Mouse (Mus musculus) adrenal gland, postnatal 14 days (tissue): ENCODE measurements around the gene Prpf8. TPM values are rescaled to one million over a fixed set of nuclear protein-coding genes. Genes with fewer than 3 reads are reported as not detected.
A peak's percentile ranks its signal among the peaks of the same experiment; 100 is the strongest.

ENCODE experiments used
- DNase-seq: peaks from one replicate; pipeline ENCODE4 v3.0.0; 2021; ENCODE audit warnings: mixed read lengths
- total RNA-seq: library from RNA; stranded (reverse); gene quantifications from 2 replicates; pipeline ENCODE4 v1.2.3, GENCODE M21; 2021

Prpf8 gene
- total RNA-seq, 1 experiment from 2014 or later, result 135 TPM

GRCm38 (mm10) chr11:75459141-75459711 is 27.4 kb upstream of the Prpf8 start:
- peak; percentile 66 for DNase-seq

DNA sequence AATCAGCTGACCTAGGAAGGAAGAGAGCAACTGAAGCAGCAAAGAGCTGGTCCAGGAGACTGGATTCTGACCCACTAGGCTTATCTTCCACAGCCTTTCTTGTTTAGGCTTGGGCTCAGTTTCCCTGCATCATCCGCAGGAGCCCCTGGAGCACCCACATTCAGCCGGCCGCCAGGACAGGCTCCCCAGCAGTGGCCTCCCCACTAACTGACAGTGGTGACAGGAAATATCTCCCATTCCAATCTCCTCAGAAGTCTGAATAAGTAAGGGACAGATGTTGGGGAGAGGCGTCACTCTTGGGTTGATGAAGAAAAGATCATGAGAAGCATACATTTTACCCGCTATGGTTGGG is 26.9 kb upstream of the Prpf8 start:
- no peak for DNase-seq

GRCm38 (mm10) chr11:75460103-75460843 is 26.3 kb upstream of the Prpf8 start:
- peak; percentile 94 for DNase-seq

GRCm38 (mm10) chr11:75460844-75461742 is 25.5 kb upstream of the Prpf8 start, which contains the start of gene Tlcd2:
Gene Tlcd2 (plus strand): TSS chr11:75461715.
- DNase-seq, result peak; percentile 100

DNA sequence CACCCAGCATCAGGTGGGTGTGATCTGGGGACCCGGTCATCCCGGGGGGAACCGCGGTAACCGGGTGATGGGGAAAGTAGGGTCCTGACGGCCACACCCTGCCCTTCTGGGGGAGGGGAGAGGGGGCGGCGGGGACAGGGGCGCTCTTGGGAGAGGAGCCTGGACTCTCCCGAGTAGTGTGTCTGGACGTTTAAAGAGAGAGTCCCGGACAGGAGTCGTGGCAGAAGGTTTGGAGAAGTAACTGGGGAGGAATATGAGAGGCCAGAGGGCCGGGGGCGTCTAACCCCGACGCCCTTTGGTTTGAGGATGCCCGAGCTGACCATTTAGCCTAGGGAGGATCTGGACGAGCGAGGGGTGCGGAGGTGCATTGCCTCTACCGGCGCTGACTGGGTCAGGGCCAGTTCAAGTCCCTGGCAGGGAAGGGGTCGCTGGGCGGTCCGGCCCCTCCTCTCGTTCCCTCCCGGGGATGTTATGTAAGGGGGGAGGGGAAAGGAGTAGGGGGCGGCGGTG is 24.8 kb upstream of the Prpf8 start:
- DNase-seq, result no peak

GRCm38 (mm10) chr11:75462253-75462783 is 24.3 kb upstream of the Prpf8 start:
- peak; percentile 95 for DNase-seq

- peak; percentile 98 for DNase-seq
Observed at GRCm38 (mm10) chr11:75462865-75463336, 23.7 kb upstream of the Prpf8 start.

DNA sequence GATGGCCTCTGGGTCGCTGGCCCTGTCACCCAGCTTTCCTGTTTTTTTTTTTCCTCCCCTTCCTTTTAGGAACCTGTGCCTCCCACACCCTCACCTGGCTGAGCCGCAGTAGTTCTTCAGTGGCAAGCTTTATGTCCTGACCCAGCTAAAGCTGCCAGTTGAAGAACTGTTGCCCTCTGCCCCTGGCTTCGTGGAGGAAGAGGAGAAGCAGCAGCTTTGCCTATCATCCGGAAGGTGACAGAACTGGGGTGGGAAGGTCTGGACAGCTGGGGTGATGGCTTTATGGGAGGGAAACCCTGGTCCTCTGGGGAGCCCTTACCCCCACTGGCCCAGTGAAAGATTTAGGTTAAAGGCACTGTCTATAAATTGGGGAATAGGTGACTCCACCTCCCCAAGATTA is 23.0 kb upstream of the Prpf8 start:
- DNase-seq, result no peak

GRCm38 (mm10) chr11:75464417-75464816 is 22.2 kb upstream of the Prpf8 start:
- no peak for DNase-seq

DNA sequence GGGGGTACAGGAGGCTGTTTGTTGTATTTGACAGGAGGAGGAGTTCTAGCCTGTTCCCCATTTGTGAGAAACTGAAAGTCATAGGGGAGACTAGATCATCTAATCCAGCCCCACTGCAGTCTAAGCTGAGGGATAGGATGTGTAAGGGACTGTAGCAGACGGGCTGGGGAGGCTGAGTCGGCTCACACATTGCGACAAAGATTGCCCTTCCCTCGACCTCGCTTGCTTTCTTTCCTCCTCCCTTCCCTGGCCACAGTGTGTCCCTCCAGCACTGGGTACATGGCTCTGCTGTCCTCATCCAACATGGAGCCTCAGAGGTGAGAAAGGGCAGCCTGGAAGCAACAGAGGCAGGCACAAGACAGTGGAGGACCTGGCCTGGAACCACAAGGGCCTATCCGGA is 21.6 kb upstream of the Prpf8 start:
- DNase-seq, result no peak

DNA sequence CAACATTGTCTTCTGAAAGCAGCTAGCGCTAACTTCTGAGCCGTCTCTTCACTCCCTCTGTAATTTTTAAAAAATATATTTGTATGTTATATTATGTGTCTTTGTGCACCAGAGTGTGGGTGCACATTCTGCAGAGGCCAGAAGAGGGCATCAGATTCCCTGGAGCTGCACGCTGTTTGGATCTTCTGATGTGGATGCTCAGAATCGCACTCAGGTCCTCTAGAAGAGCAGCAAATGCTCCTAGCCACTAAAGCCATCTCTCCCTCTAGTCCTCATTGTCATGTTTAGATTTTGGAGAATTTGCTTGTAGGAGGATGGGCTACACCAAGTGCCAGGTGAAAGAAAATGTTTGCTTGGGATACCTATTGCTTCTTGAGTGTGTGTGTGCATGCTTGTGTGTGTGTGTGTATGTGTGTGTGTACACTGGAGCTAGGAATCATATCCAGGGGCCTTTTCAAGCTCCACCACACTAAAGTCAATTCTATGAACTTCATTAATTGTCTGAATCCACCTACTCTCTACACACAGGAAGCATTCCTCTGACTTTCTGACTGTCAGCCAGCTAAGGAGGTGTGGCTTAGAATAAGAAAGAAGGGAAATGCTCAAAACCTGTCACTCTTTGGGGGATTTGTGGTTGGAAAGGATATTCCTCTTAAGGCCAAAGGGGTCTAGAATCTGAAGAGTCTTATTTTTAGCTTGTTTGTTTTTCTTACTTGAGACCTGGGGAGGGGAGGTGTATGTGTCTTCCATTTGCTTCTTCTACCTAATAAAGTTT is 19.7 kb upstream of the Prpf8 start:
- DNase-seq, result no peak

GRCm38 (mm10) chr11:75467512-75468215 is 19.0 kb upstream of the Prpf8 start:
- DNase-seq, result peak; percentile 91

- DNase-seq, result no peak
Observed at GRCm38 (mm10) chr11:75468410-75468809, 18.2 kb upstream of the Prpf8 start.

GRCm38 (mm10) chr11:75469261-75469660 is 17.4 kb upstream of the Prpf8 start:
- no peak for DNase-seq

DNA sequence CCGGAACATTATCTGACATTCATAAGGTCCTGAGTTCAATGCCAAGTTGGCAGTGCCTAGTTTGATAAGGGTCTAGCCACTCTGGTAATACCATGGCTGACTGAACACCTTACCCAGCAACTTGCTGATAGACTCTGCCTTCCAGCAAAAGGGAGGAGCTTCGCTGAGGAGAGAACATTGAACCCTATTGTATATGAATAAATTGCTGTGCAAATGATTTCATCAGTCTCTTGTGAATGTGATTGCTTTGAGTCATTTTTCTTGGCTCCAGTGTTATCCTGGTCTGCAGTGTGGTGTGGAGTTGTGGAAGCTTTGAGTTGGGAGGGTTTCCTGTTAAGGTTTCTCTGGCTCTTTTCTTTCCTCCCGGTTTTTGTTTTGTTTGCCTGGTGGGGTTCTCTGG is 15.9 kb upstream of the Prpf8 start:
- no peak for DNase-seq

GRCm38 (mm10) chr11:75472469-75473081 is 14.0 kb upstream of the Prpf8 start:
- DNase-seq, result no peak

DNA sequence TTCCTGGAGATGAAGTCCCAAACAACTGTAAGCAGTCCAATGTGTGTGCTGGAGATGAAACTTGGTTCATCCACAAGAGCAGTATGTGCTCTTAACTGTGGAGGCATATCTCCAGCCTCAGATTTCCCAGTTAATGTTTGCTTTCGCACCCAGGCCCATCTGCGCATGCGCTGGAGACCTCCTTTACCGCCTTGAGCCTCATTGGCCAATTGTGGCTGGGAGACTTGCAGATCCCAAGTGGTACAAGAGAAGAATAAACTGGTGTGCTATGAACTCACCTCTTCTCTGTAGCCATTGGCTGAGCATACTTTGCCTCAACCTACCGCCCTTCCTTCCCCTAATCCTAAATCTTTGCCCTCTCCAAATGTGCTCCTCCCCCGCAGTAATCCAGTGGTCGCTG is 13.2 kb upstream of the Prpf8 start:
- no peak for DNase-seq

GRCm38 (mm10) chr11:75486192-75486591 is 424 bp upstream of the Prpf8 start:
- no peak for DNase-seq

- DNase-seq, result no peak
Observed at GRCm38 (mm10) chr11:75487496-75487895, 880 bp downstream of the Prpf8 start.

- no peak for DNase-seq
Observed at GRCm38 (mm10) chr11:75494296-75495049, 7.9 kb downstream of the Prpf8 start.
